Mouse (Mus musculus): ENCODE data around the gene Samd4b.
"Not testable (repeated sequence)": the region's sequence is repeated elsewhere in the genome, so short reads cannot be mapped to it uniquely, and the experiment has no call there.

The Samd4b gene

DNA sequence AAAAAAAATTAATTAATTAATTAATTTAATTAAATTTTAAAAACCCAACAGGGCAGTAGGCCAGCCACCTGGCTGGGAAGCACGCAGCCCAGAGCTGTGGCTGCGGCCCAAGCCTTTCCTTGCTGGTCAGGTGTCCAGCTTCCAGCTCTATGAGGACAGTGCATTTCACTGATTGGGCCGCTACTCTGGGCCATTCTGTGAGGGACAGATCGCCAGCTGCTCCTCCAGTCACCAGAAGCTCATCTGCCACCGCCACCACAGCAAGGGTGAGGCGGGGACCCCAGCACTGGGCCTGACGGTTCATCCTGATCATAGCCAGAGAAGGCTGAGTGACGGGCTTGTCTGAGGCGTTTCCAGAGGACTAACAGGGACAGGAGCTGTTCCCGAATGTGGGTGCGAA, 36.0 kb downstream of the Samd4b start:
- no peak for DNase-seq (ENCODE audit: low spot score)

DNA sequence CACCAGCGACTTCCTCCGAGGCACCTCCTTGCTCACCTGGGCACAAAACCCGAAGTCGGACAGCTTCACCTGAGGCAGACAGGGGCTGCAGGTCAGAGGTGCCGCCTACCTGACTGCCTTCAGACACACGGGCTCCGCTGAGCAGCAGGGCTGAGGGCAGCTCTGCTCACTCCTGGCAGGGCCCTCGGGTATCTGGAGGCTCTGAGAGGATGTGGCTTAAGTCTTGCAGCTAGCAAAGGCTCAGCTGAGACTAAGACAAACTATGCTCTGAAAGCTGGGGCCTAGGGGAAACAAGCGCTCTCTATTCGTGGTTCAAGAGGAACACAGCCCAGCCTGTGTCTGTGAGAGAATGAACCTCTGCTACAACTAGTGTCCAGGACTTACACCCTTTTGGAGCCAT, 37.1 kb downstream of the Samd4b start:
- no peak for DNase-seq (ENCODE audit: low spot score)

DNA sequence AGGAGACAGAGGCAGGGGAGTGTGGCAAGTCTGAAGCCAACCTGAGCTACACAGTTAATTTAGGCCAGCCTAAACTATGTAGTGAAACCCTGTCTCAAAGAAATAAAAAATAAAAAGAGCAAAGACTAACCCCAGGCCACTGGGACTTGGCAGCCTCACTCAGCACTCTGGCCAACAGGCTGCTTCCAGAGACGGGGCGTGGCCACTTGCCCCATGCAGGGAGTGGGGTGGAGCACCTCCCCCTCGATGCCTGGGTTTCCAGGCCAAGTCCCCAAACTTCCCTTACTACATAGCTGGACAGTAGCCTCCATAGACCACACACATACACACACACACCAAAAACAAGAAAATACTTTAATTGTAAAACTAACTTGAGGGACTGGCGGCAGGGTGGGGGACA, 39.5 kb downstream of the Samd4b start:
- no peak for DNase-seq (ENCODE audit: low spot score)

DNA sequence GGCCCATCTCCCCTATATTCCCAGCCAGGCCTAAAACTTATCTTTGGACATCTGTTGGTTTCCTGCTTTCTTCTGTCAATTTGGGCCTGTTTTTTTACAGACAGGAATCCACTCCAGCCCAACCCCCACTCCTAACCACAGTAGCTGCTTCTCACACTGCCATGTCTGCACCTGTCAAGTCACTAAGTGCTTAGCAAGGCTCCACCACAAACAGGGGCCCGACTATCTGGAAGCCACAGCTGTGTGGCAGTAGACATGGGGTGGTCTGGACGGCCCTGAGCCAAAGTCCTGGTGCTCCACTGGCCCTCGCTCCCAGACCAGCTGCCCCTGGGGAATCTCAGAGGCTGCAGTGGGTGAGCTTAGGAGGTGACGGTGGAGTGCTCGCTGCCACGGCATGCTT, 40.2 kb downstream of the Samd4b start:
- no peak for DNase-seq (ENCODE audit: low spot score)

DNA sequence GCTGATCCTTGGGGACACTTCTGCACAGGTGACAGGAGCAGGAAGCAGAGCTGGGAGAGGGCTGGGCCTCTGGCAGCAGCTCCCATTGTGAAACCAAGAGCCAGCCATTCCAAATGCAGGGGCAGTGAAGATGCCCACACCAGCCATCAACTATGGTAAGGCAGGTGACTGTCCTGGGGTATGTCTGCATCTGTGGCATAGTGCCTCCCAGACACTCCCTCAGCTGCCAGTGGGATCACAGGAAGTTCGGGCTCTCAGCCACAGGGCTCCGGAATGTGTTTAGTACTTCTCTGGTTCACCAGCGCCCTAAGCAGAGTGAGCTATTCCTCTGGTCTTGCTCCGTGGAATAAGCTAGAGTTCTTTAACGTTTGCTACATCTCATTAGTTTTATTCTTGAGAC, 40.9 kb downstream of the Samd4b start:
- DNase-seq (ENCODE audit: low spot score): no peak

DNA sequence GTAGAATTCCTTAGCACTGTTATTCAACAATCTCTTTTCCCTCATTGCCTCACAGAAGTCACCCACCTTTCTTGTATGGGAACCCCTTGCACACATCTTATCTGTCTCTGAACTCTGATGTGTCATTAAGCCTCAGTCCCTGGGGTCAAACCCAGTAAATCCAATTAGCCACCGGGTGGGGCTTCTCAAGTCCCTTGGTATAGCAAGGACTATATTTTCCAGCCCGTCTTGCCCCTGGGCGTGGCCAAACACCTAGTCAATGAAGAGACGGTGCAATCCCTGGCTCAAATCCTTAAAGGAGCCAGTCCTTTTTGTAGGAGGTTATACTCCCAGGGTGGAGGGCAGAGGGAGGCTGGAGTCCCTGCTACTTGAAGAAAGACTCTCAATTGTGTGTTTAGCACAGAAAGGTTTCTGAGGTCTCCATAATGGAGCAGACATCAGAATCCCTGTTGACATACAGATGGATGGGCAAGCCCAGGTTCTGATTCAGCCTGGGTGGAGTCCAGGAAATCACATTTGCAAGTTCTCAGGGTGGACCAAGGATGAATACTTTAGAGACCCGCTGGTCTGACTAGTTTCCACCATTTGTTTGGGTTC, 41.9 kb downstream of the Samd4b start:
- no peak for DNase-seq (ENCODE audit: low spot score)

DNA sequence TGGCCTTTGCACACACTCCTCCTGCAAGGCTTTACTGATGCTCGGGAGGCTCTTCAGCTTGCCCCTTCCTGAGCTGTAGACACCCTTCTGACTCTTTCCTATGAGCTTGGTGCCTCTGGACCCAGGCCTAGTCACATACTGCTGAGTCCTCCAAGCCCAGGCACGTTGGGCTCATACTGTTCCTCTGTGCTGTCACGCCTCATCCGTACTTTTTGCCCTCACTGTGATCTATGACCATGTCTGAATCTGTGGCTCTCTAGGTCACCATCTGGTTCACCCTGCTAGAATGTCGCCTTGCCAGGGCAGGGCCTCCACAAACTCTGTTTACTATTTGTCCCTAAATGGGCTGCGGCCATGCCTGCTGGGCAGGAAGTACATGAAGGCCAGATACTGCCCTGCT, 44.9 kb downstream of the Samd4b start:
- no peak for DNase-seq (ENCODE audit: low spot score)

DNA sequence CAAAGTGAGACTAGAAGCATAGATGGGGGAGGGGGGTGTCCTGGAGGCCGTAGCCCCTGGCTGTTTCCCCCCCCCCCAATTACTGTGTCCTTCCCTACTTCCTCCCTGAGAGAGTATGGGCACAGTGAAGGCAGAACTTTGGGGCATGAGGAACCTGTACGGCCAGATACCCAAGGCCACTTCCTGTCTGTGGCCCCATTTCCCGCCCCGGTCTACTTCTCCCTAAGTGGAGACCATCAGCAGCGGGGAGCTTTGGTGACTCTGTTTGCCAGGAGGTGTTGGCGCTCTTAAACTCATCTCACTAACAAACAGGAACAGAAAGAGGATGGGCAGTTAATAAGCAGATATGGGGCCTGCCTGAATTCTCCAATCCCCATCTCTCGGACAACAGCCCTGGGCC, 50.3 kb downstream of the Samd4b start:
- no peak for DNase-seq (ENCODE audit: low spot score)

DNA sequence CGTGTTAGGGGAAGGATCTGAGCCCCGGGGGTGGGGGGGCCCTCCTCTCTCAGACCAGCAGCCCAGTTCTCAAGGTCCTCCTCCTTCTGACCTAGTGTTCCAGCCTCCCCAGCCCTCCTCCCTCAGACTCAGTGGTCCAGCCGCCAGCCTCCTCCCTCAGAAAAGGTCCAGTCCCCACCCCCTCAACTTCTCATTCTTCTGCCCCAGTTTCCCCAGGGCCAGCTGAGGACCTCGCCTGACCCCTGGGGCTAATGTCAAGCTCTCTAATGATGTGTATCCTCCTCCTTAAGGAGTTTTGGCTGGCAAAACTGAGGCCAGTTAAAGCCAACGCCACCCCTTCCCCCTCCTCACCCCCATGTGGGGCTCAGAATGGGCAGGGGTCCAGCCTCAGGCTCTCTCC, 50.8 kb downstream of the Samd4b start, which contains the start of gene Nccrp1:
Gene Nccrp1, minus strand, starts transcription at position 101 of the 400 bp plus-strand sequence.
- DNase-seq (ENCODE audit: low spot score): no peak

DNA sequence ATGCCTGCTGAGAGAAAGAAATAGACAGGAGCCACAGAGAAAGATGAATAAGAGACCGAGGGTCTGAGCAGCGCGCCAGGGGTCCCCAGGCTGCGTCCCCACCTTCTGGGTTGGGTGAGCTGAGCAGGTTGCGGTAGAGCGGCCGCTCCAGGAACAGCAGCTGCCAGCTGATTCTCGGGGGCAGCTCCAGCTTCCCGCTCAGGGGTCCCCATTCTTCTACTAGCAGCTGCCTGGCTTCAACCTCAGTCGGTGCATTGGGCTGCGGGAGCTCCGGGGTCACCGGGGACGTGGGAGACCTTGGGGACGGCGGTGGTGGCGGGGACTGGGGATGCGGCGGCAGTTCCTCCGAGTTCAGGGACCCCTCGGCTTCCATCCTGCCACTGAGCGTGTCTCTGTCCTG, 51.3 kb downstream of the Samd4b start:
- no peak for DNase-seq (ENCODE audit: low spot score)

DNA sequence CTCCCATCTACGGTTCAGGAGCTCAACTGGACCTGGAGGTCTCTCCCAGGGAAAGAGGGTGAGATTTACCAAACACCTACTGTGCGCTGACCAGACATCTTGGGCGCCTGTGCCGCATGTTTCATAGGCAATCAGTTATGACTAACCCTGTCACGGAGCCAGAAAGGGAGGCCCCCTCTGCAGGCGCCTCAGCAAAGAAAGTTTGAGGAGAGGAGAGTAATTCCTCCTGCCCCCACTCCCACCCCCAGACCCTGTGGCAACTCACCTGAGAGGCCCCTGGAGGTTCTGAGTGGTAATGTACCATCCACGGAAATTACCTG, 52.1 kb downstream of the Samd4b start:
- no peak for DNase-seq (ENCODE audit: low spot score)

DNA sequence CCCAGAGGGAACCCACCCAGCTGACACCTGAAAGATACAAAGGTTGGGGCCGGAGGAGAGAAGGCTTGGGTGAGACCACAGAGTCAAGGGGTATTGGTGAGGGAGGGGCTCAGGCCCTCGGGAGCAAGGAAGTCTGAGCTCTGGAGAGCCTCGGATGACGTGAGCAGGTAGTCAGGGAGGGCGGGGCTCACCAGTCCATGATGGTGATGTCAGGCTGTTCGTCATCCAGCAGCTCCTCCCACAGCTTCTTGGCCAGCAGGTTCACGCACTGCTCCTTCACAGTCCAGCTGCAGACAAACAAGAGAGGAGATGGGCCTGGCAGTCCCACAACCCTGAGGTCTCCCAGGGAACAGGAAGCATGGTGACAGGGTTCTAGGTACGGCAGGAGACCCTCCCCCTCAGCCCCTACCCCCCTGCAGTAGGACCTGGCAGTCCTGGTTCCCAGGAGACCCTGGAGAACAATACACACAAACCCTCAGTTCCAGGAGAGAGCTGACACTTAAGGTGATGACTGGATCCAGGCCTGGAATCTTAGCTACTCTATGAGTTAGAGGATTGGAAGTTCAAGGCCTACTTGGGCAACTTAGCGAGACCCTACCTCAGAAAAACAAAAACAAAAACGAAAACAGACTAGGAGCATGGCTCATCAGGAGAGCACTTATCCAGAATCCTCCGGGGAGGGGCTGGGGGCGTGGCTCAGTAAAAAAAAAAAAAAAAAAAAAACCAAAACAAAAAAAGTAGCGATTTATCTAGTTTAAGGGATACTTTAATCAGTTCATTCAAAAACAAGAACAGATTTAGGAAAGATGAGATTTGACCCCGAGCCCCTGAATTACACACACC, 52.7 kb downstream of the Samd4b start:
- peak; percentile 72 for DNase-seq (ENCODE audit: low spot score)

DNA sequence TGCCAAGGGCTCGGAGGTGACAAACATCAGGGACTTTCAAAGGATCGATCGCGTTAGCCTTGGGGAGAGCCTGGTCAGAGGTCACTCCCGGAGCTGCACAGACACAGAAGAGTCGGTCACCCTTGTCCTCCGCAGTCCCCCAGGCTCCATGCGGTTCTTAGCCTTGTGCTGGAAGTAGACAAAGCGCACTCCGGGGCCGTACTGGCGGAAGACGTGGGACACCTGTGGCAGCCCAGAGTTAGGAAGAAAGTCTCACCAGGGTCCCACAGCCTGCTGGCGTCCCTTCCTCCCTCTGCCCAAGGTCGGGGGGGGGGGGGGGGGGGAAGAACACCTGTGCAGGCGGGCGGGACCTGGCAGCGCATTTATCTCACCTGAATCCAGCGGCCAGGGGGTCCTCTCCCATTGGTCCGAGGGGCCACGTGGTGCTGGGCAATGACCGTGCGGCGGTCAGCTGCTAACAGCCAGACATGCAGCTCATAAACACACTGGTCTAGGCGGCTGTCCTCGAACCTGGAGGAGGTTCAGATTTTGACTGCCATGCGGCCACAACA, 53.8 kb downstream of the Samd4b start:
- DNase-seq (ENCODE audit: low spot score): peak; percentile 68

DNA sequence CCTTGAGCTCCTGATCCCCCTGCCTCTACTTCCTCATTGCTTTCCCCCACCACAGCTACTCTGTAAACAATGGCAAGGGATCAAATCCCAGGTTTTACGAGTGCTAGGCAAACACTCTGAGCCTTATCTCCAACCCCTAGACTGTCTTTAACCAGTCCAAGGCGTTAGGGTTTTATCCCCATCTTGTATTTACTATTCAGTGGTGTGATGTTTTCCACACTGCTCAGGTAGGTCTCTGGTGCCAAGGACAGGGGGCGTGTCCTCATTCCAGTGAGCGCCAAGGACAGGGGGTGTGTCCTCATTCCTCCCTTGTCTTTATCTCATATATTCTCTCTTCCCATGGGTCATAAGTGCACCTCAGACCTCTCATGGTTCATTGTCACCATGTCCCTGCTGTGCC, 57.4 kb downstream of the Samd4b start, which contains the start of gene Sycn:
Gene Sycn, plus strand, starts transcription at position 360 of the 400 bp plus-strand sequence.
- no peak for DNase-seq (ENCODE audit: low spot score)

DNA sequence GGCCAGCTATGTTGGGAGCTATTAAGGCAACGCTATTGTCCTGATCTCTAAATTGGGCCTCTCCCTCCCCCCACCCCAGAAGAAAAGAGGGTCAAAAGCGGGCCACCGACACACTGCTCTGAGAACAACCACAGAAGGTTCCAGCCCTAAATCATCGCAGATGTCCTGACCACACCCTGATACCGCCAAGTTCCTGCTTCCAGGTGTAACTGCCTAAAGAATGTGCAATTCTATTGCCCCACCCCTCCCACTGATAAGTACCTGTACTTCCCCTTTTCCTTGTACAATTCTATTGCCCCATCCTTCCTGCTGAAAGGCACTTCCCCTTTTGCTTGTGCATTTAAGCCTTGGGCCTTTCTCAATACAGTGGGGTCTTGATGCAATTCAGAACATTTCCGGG, 59.1 kb downstream of the Samd4b start:
- DNase-seq (ENCODE audit: low spot score): not testable (repeated sequence)

DNA sequence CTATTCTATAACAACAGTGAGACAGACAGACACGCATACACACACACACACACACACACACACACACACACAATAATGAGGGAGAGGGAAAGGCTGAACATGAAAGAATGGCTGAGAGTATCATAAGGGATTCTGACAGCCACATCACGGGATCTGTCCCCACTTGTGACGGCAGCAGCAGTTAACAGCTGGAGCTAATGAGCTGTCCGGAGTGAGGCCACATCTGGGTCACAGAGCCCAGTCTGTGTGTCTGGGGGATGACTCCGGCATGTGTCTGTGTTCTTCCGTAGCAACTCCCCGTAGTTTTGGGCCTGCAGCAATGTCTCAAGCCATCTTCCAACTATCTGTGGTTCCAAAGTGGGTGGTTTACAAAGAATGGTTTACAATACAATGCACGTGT, 65.9 kb downstream of the Samd4b start:
- DNase-seq (ENCODE audit: low spot score): no peak

DNA sequence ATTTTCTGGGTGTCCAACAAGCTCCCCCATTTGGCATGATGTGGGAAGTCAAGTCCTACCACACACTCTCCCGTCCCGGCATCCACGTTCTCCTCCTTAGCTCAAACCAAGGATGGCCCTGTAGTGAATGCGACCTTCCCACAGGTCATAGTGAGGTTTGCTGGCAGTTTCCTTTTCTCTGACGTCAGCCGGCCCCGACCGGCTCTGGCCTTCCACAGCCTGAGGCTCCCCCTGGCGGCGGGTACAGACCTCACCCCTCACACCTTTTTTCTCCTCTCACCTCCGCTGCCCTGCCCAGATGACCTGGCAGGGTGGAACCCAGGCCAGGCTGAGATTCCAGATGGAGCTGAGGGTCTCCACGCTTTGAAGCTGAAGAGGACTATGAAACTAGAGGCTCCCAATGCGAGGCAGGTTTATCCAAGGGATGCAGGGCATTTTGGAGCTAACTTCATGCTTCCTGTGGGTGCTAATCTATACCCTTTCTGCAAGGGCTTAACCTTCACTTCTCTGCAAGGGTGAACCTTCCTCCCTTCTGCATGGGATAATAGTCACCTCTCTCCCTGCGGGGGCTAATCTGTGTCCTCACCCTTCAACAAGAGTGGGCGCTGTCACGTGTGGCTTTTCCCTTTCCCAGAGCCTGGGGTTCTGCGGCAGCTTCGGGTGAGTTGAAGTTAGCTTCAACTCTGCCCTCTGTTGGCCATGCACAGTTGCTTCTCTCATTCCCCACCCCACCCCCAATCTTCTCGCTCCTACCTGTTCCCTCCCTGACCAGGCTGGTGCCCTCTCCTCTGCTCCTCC, 69.8 kb downstream of the Samd4b start:
- DNase-seq (ENCODE audit: low spot score): peak; percentile 80

DNA sequence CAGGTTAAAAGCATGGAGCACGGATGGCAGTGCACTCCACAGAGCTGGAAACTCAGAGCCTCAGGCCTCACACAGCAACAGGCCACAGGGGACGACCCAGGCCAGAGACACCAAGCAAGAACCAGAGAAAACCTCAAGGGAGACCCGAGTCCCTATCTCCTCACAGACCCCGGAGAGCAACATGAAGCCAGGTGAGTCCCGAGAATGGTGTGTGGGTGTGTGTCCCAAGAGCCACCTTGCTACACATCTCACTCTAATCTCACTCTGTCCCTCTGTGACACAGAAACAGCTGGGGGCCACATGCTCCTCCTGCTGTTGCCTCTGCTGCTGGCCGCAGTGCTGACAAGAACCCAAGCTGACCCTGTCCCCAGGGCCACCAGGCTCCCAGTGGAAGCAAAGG, 75.4 kb downstream of the Samd4b start, which contains the start of gene Ifnl3:
Gene Ifnl3, plus strand, starts transcription at position 301 of the 400 bp plus-strand sequence.
- DNase-seq (ENCODE audit: low spot score): not testable (repeated sequence)

DNA sequence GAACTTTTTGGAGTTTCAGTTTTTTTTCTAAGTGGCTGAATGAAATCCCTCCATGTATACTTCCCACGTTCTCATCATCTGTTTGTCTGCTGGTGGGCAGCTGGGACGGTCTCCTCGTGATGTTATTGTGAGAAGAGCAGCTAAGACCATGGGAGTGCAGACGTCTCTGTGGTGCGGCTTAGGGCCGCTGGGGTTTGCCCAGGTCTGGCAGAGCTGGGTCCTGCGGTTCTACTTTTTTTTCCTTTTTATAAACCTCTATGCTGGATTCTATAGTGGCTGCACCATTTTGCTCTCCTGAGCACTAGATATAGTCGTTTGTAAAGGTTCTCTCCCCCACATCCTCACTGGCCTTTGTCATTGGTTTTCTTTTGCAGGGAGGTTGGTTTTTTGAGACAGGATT, 86.5 kb downstream of the Samd4b start:
- DNase-seq (ENCODE audit: low spot score): no peak

DNA sequence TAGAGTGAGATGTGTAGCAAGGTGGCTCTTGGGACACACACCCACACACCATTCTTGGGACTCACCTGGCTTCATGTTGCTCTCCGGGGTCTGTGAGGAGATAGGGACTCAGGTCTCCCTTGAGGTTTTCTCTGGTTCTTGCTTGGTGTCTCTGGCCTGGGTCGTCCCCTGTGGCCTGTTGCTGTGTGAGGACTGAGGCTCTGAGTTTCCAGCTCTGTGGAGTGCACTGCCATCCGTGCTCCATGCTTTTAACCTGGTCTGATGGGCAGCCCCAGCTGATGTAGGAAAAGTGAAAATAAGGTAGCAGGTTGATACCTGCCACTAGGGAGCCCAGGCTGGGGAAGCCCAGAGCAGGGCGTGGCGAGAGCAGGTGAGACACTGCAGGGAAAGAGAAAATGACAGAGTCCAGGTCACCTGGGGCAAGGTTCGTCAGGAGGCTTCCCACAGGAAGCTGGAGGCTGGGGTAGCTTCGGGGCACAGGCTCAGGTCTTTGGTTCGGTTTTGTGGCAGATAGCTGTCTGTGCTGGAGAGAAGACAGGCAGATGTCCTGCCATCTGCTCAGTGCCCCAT, 87.5 kb downstream of the Samd4b start, which contains the start of gene Ifnl2:
Gene Ifnl2, minus strand, starts transcription at position 51 of the 570 bp plus-strand sequence.
- DNase-seq (ENCODE audit: low spot score): not testable (repeated sequence)

DNA sequence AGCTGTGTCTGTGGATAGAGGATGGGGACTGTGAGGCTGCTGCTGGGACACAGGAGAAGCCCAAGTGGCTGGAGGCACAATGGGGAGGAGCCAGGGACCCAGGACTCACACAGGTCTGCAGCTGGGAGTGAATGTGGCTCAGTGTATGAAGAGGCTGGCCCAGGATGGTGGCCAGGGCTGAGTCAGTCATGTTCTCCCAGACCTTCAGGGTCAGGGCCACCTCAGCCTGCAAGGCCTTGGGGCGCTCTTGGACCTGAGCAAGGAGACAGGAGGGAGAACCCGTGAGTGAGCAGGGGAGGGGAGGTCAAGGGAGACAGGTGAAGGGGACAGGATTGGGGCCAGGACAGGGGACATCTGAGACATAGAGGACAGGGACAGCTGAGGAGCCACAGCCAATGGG, 88.8 kb downstream of the Samd4b start:
- DNase-seq (ENCODE audit: low spot score): not testable (repeated sequence)

DNA sequence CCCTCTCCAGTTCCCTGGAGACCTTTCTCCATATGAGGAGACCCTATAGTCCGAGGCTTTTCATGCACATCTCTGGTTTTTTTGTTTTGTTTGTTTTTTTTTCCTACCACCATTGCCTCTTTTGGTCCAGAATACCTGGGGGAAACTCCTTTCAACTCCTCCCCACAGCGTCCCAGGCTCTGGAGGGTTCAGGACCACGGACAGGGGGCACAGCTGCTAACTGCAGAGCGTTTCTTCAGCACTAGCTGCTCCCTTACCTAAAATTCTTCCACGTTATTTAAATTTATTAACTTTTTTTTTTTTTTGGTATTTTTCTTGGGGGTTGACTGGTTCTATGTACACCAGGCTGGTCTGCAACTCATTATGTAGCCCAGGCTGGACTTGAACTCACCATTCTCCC, 92.4 kb downstream of the Samd4b start:
- peak; percentile 62 for DNase-seq (ENCODE audit: low spot score)
